Mouse (Mus musculus) ES-E14 (cell line): ENCODE data around the gene Evx2. TPM values are rescaled to one million over a fixed set of nuclear protein-coding genes. Genes with fewer than 3 reads are reported as not detected.

Experiments used
- DNase-seq: peaks from one replicate; pipeline ENCODE4 v3.0.0-alpha.2; 2013; ENCODE audit warnings: low read depth, low spot score
- H3K27ac ChIP-seq: 2 replicates; pipeline ENCODE4 v1.5.1; 2012; ENCODE audit warnings: low read depth, mild to moderate bottlenecking, low read length, moderate library complexity, mixed read lengths; ENCODE audit not compliant: poor library complexity, insufficient read depth, severe bottlenecking
- H3K36me3 ChIP-seq: 2 replicates; pipeline ENCODE4 v1.6.1; 2012; ENCODE audit warnings: mild to moderate bottlenecking, low read length, moderate library complexity, mixed read lengths; ENCODE audit not compliant: control insufficient read depth, poor library complexity, insufficient read depth, severe bottlenecking
- H3K4me1 ChIP-seq, 2 experiments: fragments of 150-350 bp in 1 of 2; sonication (generic) in 1 of 2; 2 replicates each; pipeline ENCODE4 v1.6.1; 2012; ENCODE audit warnings: low read length in 2 of 2, mild to moderate bottlenecking in 1 of 2, mixed read lengths in 1 of 2; ENCODE audit not compliant: control insufficient read depth in 2 of 2, insufficient read depth in 2 of 2, poor library complexity in 1 of 2
- H3K4me3 ChIP-seq, 2 experiments: fragments of 150-350 bp in 1 of 2; sonication (generic) in 1 of 2; 2 replicates each; pipeline ENCODE4 v1.5.1; 2012; ENCODE audit warnings: low read length in 2 of 2, low read depth in 1 of 2, mild to moderate bottlenecking in 1 of 2, mixed read lengths in 1 of 2; ENCODE audit not compliant: insufficient read depth in 1 of 2, poor library complexity in 1 of 2, severe bottlenecking in 1 of 2
- H3K9ac ChIP-seq: 2 replicates; pipeline ENCODE4 v1.6.1; 2012; ENCODE audit warnings: low read depth, mild to moderate bottlenecking, low read length, mixed read lengths; ENCODE audit not compliant: poor library complexity, insufficient read depth, severe bottlenecking
- H3K9me3 ChIP-seq: fragments of 150-350 bp; sonication (generic); 2 replicates; pipeline ENCODE4 v1.6.1; 2012; ENCODE audit warnings: low read depth, mild to moderate bottlenecking, low read length; ENCODE audit not compliant: control insufficient read depth, insufficient read depth
- CHD2 ChIP-seq: IDR thresholded peaks from 2 replicates; pipeline ENCODE4 v1.6.1; 2014; ENCODE audit warnings: mild to moderate bottlenecking, low read depth, low read length, inconsistent platforms
- HCFC1 ChIP-seq: IDR thresholded peaks from 2 replicates; pipeline ENCODE4 v1.6.1; 2012; ENCODE audit warnings: low read length, inconsistent platforms, borderline replicate concordance; ENCODE audit not compliant: insufficient read depth
- MAFK ChIP-seq: IDR thresholded peaks from 2 replicates; pipeline ENCODE4 v1.6.1; 2014; ENCODE audit warnings: mild to moderate bottlenecking, low read depth, low read length, inconsistent platforms; ENCODE audit not compliant: insufficient read depth
- ZC3H11A ChIP-seq: IDR thresholded peaks from 2 replicates; pipeline ENCODE4 v1.6.1; 2012; ENCODE audit warnings: low read depth, mild to moderate bottlenecking, inconsistent platforms, low read length, borderline replicate concordance
- ZNF384 ChIP-seq: IDR thresholded peaks from 2 replicates; pipeline ENCODE4 v1.6.1; 2012; ENCODE audit warnings: low read depth, low read length, inconsistent platforms
- in situ Hi-C, 2 experiments: fragments of 600-800 bp; cut with MboI; formaldehyde crosslinking; loops; one replicate each; pipeline ENCODE4 v1.15.1; 2025; ENCODE audit warnings: low sequenced_read_pairs in 2 of 2, inconsistent platforms in 1 of 2; ENCODE audit not compliant: unreplicated experiment in 2 of 2
- total RNA-seq: library from RNA; depleted of rRNA; stranded (reverse); fragments of 300-350 nt; gene quantifications from 2 replicates; pipeline ENCODE4 v1.2.3, GENCODE M21; 2012

Gene Evx2
- total RNA-seq, 1 experiment, result not detected

- H3K9me3 ChIP-seq, result no peaks in the 10 kb centered on the region
- TF ChIP-seq ZNF384 (no peak), ZC3H11A (0 out of 2 replicates have a peak, but pooled peaks have one; percentile 31)
- H3K4me1 ChIP-seq, result peaks cover 0 to 5% of the 10 kb centered on the region in 2 experiments; a peak in 1 of 4 replicates
- no peak for DNase-seq
- no peak overlapping the region for H3K27ac ChIP-seq
- H3K4me3 ChIP-seq, result peak overlapping the region; percentile 44 to 55
- in situ Hi-C loops, result loop anchor here (25.0 kb wide), 2 partner anchors 610 to 1110 kb away; no protein-coding TSS in a partner anchor
- no peaks in the 10 kb centered on the region for H3K36me3 ChIP-seq
- peak overlapping the region; percentile 15; the same call in 1 of the 2 replicates for H3K9ac ChIP-seq
Measured at GRCm38 (mm10) chr2:74672481-74673362, 13.4 kb upstream of the Evx2 start.

DNA sequence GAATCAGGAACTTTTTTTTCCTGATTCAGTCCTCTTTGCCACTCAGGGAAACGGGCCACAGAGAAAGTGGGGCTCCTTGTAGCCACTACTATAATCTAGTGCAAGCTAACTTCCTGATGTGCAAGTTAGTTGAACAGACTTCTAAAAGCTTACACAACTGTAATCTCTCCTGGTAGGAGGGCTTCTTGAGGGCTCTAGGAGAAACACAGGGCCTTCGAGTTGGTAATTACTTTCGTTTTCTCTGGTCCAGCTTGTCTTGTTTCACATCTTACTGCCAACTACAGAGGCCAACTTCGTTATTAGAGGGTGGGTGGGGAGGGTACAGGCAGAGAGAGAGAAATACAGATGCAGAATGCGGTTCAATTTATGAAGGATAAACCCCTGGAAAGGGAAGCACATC is 12.5 kb upstream of the Evx2 start:
- H3K36me3 ChIP-seq, result no peaks in the 10 kb centered on the region
- no peak for TF ChIP-seq MAFK
- TF ChIP-seq HCFC1, result no peak
- TF ChIP-seq ZNF384, result no peak
- no peak for TF ChIP-seq CHD2
- no peak for TF ChIP-seq ZC3H11A
- no peak overlapping the region for H3K9ac ChIP-seq
- H3K27ac ChIP-seq, result no peak overlapping the region
- H3K4me1 ChIP-seq, result peaks cover 0 to 5% of the 10 kb centered on the region in 2 experiments; a peak in 1 of 4 replicates
- no peak for DNase-seq
- no peak overlapping the region for H3K4me3 ChIP-seq
- H3K9me3 ChIP-seq, result no peaks in the 10 kb centered on the region
- in situ Hi-C loops, result loop anchor here (25.0 kb wide), 2 partner anchors 610 to 1110 kb away; no protein-coding TSS in a partner anchor

- TF ChIP-seq ZNF384, result no peak
- no peak for TF ChIP-seq CHD2
- no peak for TF ChIP-seq ZC3H11A
- no peak for TF ChIP-seq HCFC1
- no peak for TF ChIP-seq MAFK
- no peak overlapping the region for H3K9ac ChIP-seq
- no peak for DNase-seq
- no peak overlapping the region for H3K27ac ChIP-seq
- in situ Hi-C loops, result loop anchor here (25.0 kb wide), 2 partner anchors 608 to 1108 kb away; no protein-coding TSS in a partner anchor
- no peak overlapping the region for H3K4me3 ChIP-seq
- peaks cover 0 to 5% of the 10 kb centered on the region in 2 experiments; a peak in 1 of 4 replicates for H3K4me1 ChIP-seq
- no peaks in the 10 kb centered on the region for H3K9me3 ChIP-seq
- no peaks in the 10 kb centered on the region for H3K36me3 ChIP-seq
Measured at GRCm38 (mm10) chr2:74670632-74671188, 11.4 kb upstream of the Evx2 start.

DNA sequence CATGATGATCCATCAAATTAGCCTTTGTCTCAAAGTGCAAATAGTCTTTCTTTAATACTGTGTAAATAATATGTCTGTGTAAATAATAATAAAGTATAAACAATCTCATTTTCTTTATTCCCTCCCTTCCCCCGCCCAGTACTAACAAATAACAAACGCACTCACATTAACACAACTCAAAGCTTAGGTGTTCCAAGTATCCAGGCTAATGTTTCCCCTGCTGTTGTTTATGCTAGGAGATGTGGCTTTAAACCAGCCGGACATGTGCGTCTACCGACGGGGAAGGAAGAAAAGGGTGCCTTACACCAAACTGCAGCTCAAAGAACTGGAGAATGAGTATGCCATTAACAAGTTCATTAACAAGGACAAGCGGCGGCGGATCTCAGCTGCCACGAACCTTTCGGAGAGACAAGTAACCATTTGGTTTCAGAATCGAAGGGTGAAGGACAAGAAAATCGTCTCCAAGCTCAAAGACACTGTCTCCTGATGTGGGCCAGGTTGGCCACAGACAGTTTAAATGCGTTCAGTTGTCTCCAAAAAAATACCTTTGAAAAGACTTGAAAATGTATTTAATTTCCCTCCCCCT is 10.4 kb upstream of the Evx2 start:
- no peak for DNase-seq
- H3K9ac ChIP-seq, result no peak overlapping the region
- H3K36me3 ChIP-seq, result no peaks in the 10 kb centered on the region
- no peaks in the 10 kb centered on the region for H3K9me3 ChIP-seq
- no peak for TF ChIP-seq ZNF384
- no peak for TF ChIP-seq HCFC1
- TF ChIP-seq CHD2, result no peak
- TF ChIP-seq MAFK, result no peak
- no peak for TF ChIP-seq ZC3H11A
- H3K4me1 ChIP-seq, result peaks cover 0 to 3% of the 10 kb centered on the region in 2 experiments; a peak in 1 of 4 replicates
- no peak overlapping the region for H3K27ac ChIP-seq
- no peak overlapping the region for H3K4me3 ChIP-seq
- in situ Hi-C loops, result loop anchor here (10.0 to 25.0 kb wide), 3 partner anchors 607 to 1395 kb away; partner anchors contain the start of gene Sp9 (in 1 of the 2)
